Mouse (Mus musculus): Measurements from ENCODE around the gene Acvr1b. TPM values are rescaled to one million over a fixed set of nuclear protein-coding genes. Genes with fewer than 3 reads are reported as not detected.

The Acvr1b gene
- polyA plus RNA-seq, 1 experiment = 3.1 TPM

GRCm38 (mm10) chr15:101248029-101248710, 74.3 kb downstream of the Acvr1b start:
- peaks cover 6% of the 10 kb centered on the region for H3K4me1 ChIP-seq (ENCODE audit: control insufficient read depth, insufficient read depth, insufficient read length, low read length)
- no peak overlapping the region for H3K4me3 ChIP-seq (ENCODE audit: insufficient read depth, low read depth, low read length)
- H3K27ac ChIP-seq (replicated peaks; ENCODE audit: low read depth, low read length) = peak overlapping the region; percentile 37; the same call in 1 of the 2 replicates

- Histone ChIP-seq H3K4me1 (ENCODE audit: control insufficient read depth, insufficient read depth, insufficient read length, low read length) (peaks cover 10% of the 10 kb centered on the region), H3K27ac (replicated peaks; ENCODE audit: low read depth, low read length) (no peak overlapping the region), H3K4me3 (ENCODE audit: insufficient read depth, low read depth, low read length) (no peak overlapping the region)
These were observed 76.4 kb downstream of the Acvr1b start for GRCm38 (mm10) chr15:101250220-101250800.

GRCm38 (mm10) chr15:101251930-101252329, 78.1 kb downstream of the Acvr1b start:
- Histone ChIP-seq H3K4me1 (ENCODE audit: control insufficient read depth, insufficient read depth, insufficient read length, low read length) (peaks cover 8% of the 10 kb centered on the region), H3K27ac (replicated peaks; ENCODE audit: low read depth, low read length) (no peak overlapping the region), H3K4me3 (ENCODE audit: insufficient read depth, low read depth, low read length) (no peak overlapping the region)

GRCm38 (mm10) chr15:101252614-101253013, 78.7 kb downstream of the Acvr1b start:
- H3K4me3 ChIP-seq (ENCODE audit: insufficient read depth, low read depth, low read length) = no peak overlapping the region
- H3K27ac ChIP-seq (replicated peaks; ENCODE audit: low read depth, low read length) = no peak overlapping the region
- H3K4me1 ChIP-seq (ENCODE audit: control insufficient read depth, insufficient read depth, insufficient read length, low read length) = peaks cover 3% of the 10 kb centered on the region; the same call in 1 of the 2 replicates

- Histone ChIP-seq H3K27ac (replicated peaks; ENCODE audit: low read depth, low read length) (peak overlapping the region; percentile 25), H3K4me1 (ENCODE audit: control insufficient read depth, insufficient read depth, insufficient read length, low read length) (peaks cover 3% of the 10 kb centered on the region; the same call in 1 of the 2 replicates), H3K4me3 (ENCODE audit: insufficient read depth, low read depth, low read length) (peak overlapping the region; percentile 47)
These were observed 79.7 kb downstream of the Acvr1b start for GRCm38 (mm10) chr15:101253563-101253885.

- peak within 1 kb of the TSS; percentile 44 for H3K27ac ChIP-seq (replicated peaks; ENCODE audit: low read depth, low read length)
These were observed 80.3 kb downstream of the Acvr1b start, which contains the start of gene Nr4a1 for GRCm38 (mm10) chr15:101253886-101254795. Gene Nr4a1, plus strand, starts transcription at chr15:101254269.

GRCm38 (mm10) chr15:101255842-101256462, 82.1 kb downstream of the Acvr1b start:
- no peak overlapping the region for H3K4me3 ChIP-seq (ENCODE audit: insufficient read depth, low read depth, low read length)
- no peak overlapping the region for H3K27ac ChIP-seq (replicated peaks; ENCODE audit: low read depth, low read length)
- peaks cover 10% of the 10 kb centered on the region for H3K4me1 ChIP-seq (ENCODE audit: control insufficient read depth, insufficient read depth, insufficient read length, low read length)

More at GRCm38 (mm10) chr15:101253886-101254795, 80.3 kb downstream of the Acvr1b start, which contains the start of gene Nr4a1:
- H3K4me3 ChIP-seq (ENCODE audit: insufficient read depth, low read depth, low read length) = peak within 1 kb of the TSS; percentile 73
- H3K4me1 ChIP-seq (ENCODE audit: control insufficient read depth, insufficient read depth, insufficient read length, low read length) = peaks cover 3% of the 10 kb centered on the region; the same call in 1 of the 2 replicates

- peaks cover 10% of the 10 kb centered on the region for H3K4me1 ChIP-seq (ENCODE audit: control insufficient read depth, insufficient read depth, insufficient read length, low read length)
- no peak overlapping the region for H3K27ac ChIP-seq (replicated peaks; ENCODE audit: low read depth, low read length)
- no peak overlapping the region for H3K4me3 ChIP-seq (ENCODE audit: insufficient read depth, low read depth, low read length)
These were observed 82.8 kb downstream of the Acvr1b start for GRCm38 (mm10) chr15:101256463-101257206.

GRCm38 (mm10) chr15:101258420-101258819, 84.6 kb downstream of the Acvr1b start:
- no peak overlapping the region for H3K27ac ChIP-seq (replicated peaks; ENCODE audit: low read depth, low read length)
- peaks cover 17% of the 10 kb centered on the region for H3K4me1 ChIP-seq (ENCODE audit: control insufficient read depth, insufficient read depth, insufficient read length, low read length)
- no peak overlapping the region for H3K4me3 ChIP-seq (ENCODE audit: insufficient read depth, low read depth, low read length)

- Histone ChIP-seq H3K27ac (replicated peaks; ENCODE audit: low read depth, low read length) (0 out of 2 replicates have a peak overlapping the region, but pooled peaks have one; percentile 33), H3K4me3 (ENCODE audit: insufficient read depth, low read depth, low read length) (no peak overlapping the region), H3K4me1 (ENCODE audit: control insufficient read depth, insufficient read depth, insufficient read length, low read length) (peaks cover 14% of the 10 kb centered on the region)
These were observed 86.1 kb downstream of the Acvr1b start for GRCm38 (mm10) chr15:101259922-101260321.

- H3K27ac ChIP-seq (replicated peaks; ENCODE audit: low read depth, low read length) = peak overlapping the region; percentile 68
- peaks cover 14% of the 10 kb centered on the region for H3K4me1 ChIP-seq (ENCODE audit: control insufficient read depth, insufficient read depth, insufficient read length, low read length)
- H3K4me3 ChIP-seq (ENCODE audit: insufficient read depth, low read depth, low read length) = no peak overlapping the region
These were observed 86.5 kb downstream of the Acvr1b start for GRCm38 (mm10) chr15:101260387-101260786.

- Histone ChIP-seq H3K4me1 (ENCODE audit: control insufficient read depth, insufficient read depth, insufficient read length, low read length) (peaks cover 17% of the 10 kb centered on the region), H3K27ac (replicated peaks; ENCODE audit: low read depth, low read length) (peak overlapping the region; percentile 68), H3K4me3 (ENCODE audit: insufficient read depth, low read depth, low read length) (peak overlapping the region; percentile 26)
These were observed 87.2 kb downstream of the Acvr1b start for GRCm38 (mm10) chr15:101260874-101261622.

- Histone ChIP-seq H3K4me3 (ENCODE audit: insufficient read depth, low read depth, low read length) (no peak overlapping the region), H3K27ac (replicated peaks; ENCODE audit: low read depth, low read length) (peak overlapping the region; percentile 20; the same call in 1 of the 2 replicates), H3K4me1 (ENCODE audit: control insufficient read depth, insufficient read depth, insufficient read length, low read length) (peaks cover 18% of the 10 kb centered on the region)
These were observed 88.6 kb downstream of the Acvr1b start for GRCm38 (mm10) chr15:101262502-101262901.

Data from brown adipose tissue, adult 24 weeks (tissue).